Mouse (Mus musculus) kidney, adult 2 months (tissue): Measurements from ENCODE around the gene Rassf5.

Experiments used
- CTCF ChIP-seq: fragments of 200-500 bp; conservative IDR thresholded peaks from 2 replicates; pipeline ENCODE4 v1.5.1; 2011; ENCODE audit warnings: low read depth, mild to moderate bottlenecking, control low read depth, low read length, moderate library complexity, mixed read lengths; ENCODE audit not compliant: insufficient read depth, insufficient read length
- POLR2A ChIP-seq: fragments of 200-500 bp; IDR thresholded peaks from one replicate; pipeline ENCODE4 v1.6.1; 2011; ENCODE audit warnings: low read depth, low read length, control low read depth

GRCm38 (mm10) chr1:131281731-131282130 is 36.7 kb upstream of the Rassf5 start:
- TF ChIP-seq CTCF (no peak), POLR2A (no peak)
